Mouse (Mus musculus) CH12.LX (cell line): Measurements from ENCODE around the gene Klk11. TPM values are rescaled to one million over a fixed set of nuclear protein-coding genes. Genes with fewer than 3 reads are reported as not detected.

Experiments
- DNase-seq: peaks from one replicate; pipeline ENCODE4 v3.0.0-alpha.2; 2013; ENCODE audit errors: extremely low read depth
- H3K27ac ChIP-seq: 2 replicates; pipeline ENCODE4 v1.5.1; 2012; ENCODE audit warnings: low read depth, mild to moderate bottlenecking, control low read depth, moderate library complexity; ENCODE audit not compliant: insufficient read depth
- H3K27me3 ChIP-seq: replicated peaks from 2 replicates; pipeline ENCODE3; 2012; ENCODE audit warnings: inconsistent platforms
- H3K36me3 ChIP-seq, 2 experiments: replicated peaks in 1 of 2; 2 replicates each; pipeline versions ENCODE3 to v1.6.1; 2012; ENCODE audit warnings: inconsistent platforms in 1 of 2, low read length in 1 of 2, mild to moderate bottlenecking in 1 of 2, mixed read lengths in 1 of 2, moderate library complexity in 1 of 2; ENCODE audit not compliant: control insufficient read depth in 1 of 2, insufficient read depth in 1 of 2
- H3K4me1 ChIP-seq, 2 experiments: 2 replicates each; pipeline ENCODE4 v1.6.1; 2012; ENCODE audit warnings: inconsistent platforms in 1 of 2, moderate library complexity in 1 of 2; ENCODE audit not compliant: insufficient read depth in 2 of 2, control insufficient read depth in 1 of 2
- H3K4me2 ChIP-seq: 2 replicates; pipeline ENCODE4 v1.6.1; 2012; ENCODE audit warnings: low read depth, mild to moderate bottlenecking, control low read depth; ENCODE audit not compliant: poor library complexity, insufficient read depth, severe bottlenecking
- H3K4me3 ChIP-seq, 3 experiments: fragments of 150-350 bp in 1 of 3; sonication (generic) in 1 of 3; replicated peaks in 1 of 3; 2 replicates each; pipeline versions ENCODE3 to v1.5.1; 2011 to 2012; ENCODE audit warnings: low read depth in 2 of 3, low read length in 2 of 3, mild to moderate bottlenecking in 2 of 3, moderate library complexity in 2 of 3, control low read depth in 1 of 3, improper control_type of control experiment in 1 of 3, inconsistent platforms in 1 of 3, mixed read lengths in 1 of 3; ENCODE audit not compliant: poor library complexity in 1 of 3
- H3K79me2 ChIP-seq: replicated peaks from 2 replicates; pipeline ENCODE4 v1.6.1; 2012; ENCODE audit warnings: mild to moderate bottlenecking, moderate library complexity; ENCODE audit not compliant: control insufficient read depth, poor library complexity, insufficient read depth, severe bottlenecking; ENCODE audit errors: extremely low read depth
- H3K9ac ChIP-seq: 2 replicates; pipeline ENCODE4 v1.6.1; 2012; ENCODE audit warnings: low read depth, mild to moderate bottlenecking, control low read depth, moderate library complexity; ENCODE audit not compliant: insufficient read depth
- H3K9me3 ChIP-seq: replicated peaks from 2 replicates; pipeline ENCODE3; 2012; ENCODE audit warnings: low read length, inconsistent platforms, mixed read lengths
- CHD2 ChIP-seq: IDR thresholded peaks from 2 replicates; pipeline ENCODE4 v1.6.1; 2011; ENCODE audit warnings: low read length, improper control_type of control experiment
- E2F4 ChIP-seq: IDR thresholded peaks from 2 replicates; pipeline ENCODE4 v1.6.1; 2011; ENCODE audit warnings: low read depth, low read length, improper control_type of control experiment; ENCODE audit not compliant: insufficient replicate concordance
- ELF1 ChIP-seq: IDR thresholded peaks from 2 replicates; pipeline ENCODE4 v1.6.1; 2014; ENCODE audit warnings: low read depth, mild to moderate bottlenecking, inconsistent platforms, low read length, improper control_type of control experiment
- ETS1 ChIP-seq: conservative IDR thresholded peaks from 2 replicates; pipeline ENCODE4 v1.6.1; 2012; ENCODE audit warnings: low read depth, mild to moderate bottlenecking, inconsistent platforms, low read length, improper control_type of control experiment, moderate library complexity
- IRF4 ChIP-seq: IDR thresholded peaks from 2 replicates; pipeline ENCODE4 v1.6.1; 2014; ENCODE audit warnings: low read depth, mild to moderate bottlenecking, inconsistent platforms, low read length, improper control_type of control experiment
- JUN ChIP-seq: IDR thresholded peaks from 2 replicates; pipeline ENCODE4 v1.6.1; 2011; ENCODE audit warnings: low read depth, mild to moderate bottlenecking, low read length, improper control_type of control experiment, moderate library complexity; ENCODE audit not compliant: insufficient read depth
- KAT2A ChIP-seq: IDR thresholded peaks from 2 replicates; pipeline ENCODE4 v1.6.1; 2012; ENCODE audit warnings: low read length, improper control_type of control experiment, inconsistent platforms; ENCODE audit not compliant: insufficient replicate concordance
- NELFE ChIP-seq: IDR thresholded peaks from 2 replicates; pipeline ENCODE4 v1.6.1; 2011; ENCODE audit warnings: low read depth, low read length, improper control_type of control experiment
- NRF1 ChIP-seq: IDR thresholded peaks from 2 replicates; pipeline ENCODE4 v1.6.1; 2014; ENCODE audit warnings: low read depth, mild to moderate bottlenecking, inconsistent platforms, low read length, improper control_type of control experiment, moderate library complexity
- RAD21 ChIP-seq: IDR thresholded peaks from 2 replicates; pipeline ENCODE4 v1.6.1; 2011; ENCODE audit warnings: low read depth, mild to moderate bottlenecking, low read length, improper control_type of control experiment, moderate library complexity
- SIN3A ChIP-seq: IDR thresholded peaks from 2 replicates; pipeline ENCODE4 v1.6.1; 2012; ENCODE audit warnings: low read length, improper control_type of control experiment, inconsistent platforms
- TBP ChIP-seq: conservative IDR thresholded peaks from 2 replicates; pipeline ENCODE4 v1.6.1; 2011; ENCODE audit warnings: low read depth, low read length, improper control_type of control experiment
- USF2 ChIP-seq: conservative IDR thresholded peaks from 2 replicates; pipeline ENCODE4 v1.6.1; 2011; ENCODE audit warnings: low read depth, low read length, improper control_type of control experiment
- ZMIZ1 ChIP-seq: IDR thresholded peaks from 2 replicates; pipeline ENCODE4 v1.6.1; 2012; ENCODE audit warnings: low read depth, mild to moderate bottlenecking, inconsistent platforms, low read length, improper control_type of control experiment
- dilution Hi-C: fragments of 300-500 bp; cut with MboI; formaldehyde crosslinking; loops from 2 replicates; pipeline ENCODE4 v1.14.3; 2020; ENCODE audit warnings: low sequenced_read_pairs; ENCODE audit not compliant: extremely low pct_unique_long_range_greater_than_20kb, extremely low pct_ligation_motif_present
- in situ Hi-C: fragments of 300-500 bp; cut with MboI; formaldehyde crosslinking; loops from 3 replicates; pipeline ENCODE4 v1.14.3; 2019; ENCODE audit warnings: low sequenced_read_pairs, low pct_ligation_motif_present, low pct_unique_long_range_greater_than_20kb, mixed read lengths
- polyA plus RNA-seq: library from polyadenylated mRNA; unstranded; fragments of >175 nt; gene quantifications from 2 replicates; pipeline ENCODE4 v1.2.1, GENCODE M21; 2012; ENCODE audit warnings: low read depth; ENCODE audit not compliant: insufficient read length
- total RNA-seq, 2 experiments: library from RNA; depleted of rRNA; stranded (reverse); fragments of 300-350 nt in 1 of 2; fragments of >200 nt in 1 of 2; gene quantifications; 2 replicates each; pipeline ENCODE4 v1.2.3; 2012 to 2014

Gene Klk11
- total and polyA plus RNA-seq, 3 experiments, result not detected

DNA sequence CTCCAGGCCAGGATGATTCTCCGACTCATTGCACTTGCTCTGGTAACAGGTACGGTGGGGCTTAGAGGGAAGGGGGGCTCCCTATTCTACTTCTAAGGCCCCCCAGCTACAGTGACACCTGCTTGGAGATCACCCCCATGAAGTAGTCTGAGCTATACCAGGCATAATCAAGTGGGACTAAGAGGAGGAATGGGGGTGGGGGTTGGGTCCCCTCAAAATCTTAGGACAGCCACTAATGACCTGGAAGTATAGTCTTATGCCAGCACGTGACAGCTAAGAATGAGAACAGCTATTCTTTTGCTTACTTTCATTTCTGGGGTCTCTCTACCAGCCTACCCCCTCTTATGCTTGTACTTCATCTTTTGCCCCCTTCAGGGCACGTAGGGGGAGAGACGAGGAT, 2.1 kb downstream of the Klk11 start:
- H3K4me1 ChIP-seq, result no peaks in the 10 kb centered on the region
- H3K9ac ChIP-seq, result no peak overlapping the region
- H3K4me3 ChIP-seq, result no peak overlapping the region
- no peaks in the 10 kb centered on the region for H3K79me2 ChIP-seq
- H3K9me3 ChIP-seq, result no peaks in the 10 kb centered on the region
- H3K27me3 ChIP-seq, result peaks cover 90% of the 10 kb centered on the region
- no peaks in the 10 kb centered on the region for H3K36me3 ChIP-seq
- no peak for DNase-seq
- no peak overlapping the region for H3K27ac ChIP-seq
- no peak overlapping the region for H3K4me2 ChIP-seq
- in situ Hi-C loops, result loop anchor here (25.0 kb wide), 1 partner anchor 289 kb away; the partner anchor contains the start of gene Iglon5
- TF ChIP-seq TBP (no peak), KAT2A (no peak), E2F4 (no peak), CHD2 (no peak), ETS1 (no peak), ELF1 (no peak), RAD21 (no peak), USF2 (no peak), IRF4 (no peak), ZMIZ1 (no peak), NELFE (no peak), SIN3A (no peak), JUN (no peak)
- dilution Hi-C loops, result no loop called here

DNA sequence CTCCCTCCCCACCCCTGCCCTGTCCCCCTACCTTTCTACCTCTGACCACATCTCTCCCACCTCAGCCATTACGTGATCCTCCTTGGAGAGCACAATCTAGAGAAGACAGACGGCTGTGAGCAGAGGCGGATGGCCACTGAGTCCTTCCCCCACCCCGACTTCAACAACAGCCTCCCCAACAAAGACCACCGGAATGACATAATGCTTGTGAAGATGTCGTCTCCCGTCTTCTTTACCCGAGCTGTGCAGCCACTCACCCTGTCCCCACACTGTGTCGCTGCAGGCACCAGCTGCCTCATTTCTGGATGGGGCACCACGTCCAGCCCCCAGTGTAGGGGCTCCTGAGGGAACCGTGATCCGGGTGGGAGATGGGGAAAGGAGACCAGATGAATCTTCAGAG, 3.0 kb downstream of the Klk11 start:
- Histone ChIP-seq H3K9ac (no peak overlapping the region), H3K9me3 (no peaks in the 10 kb centered on the region), H3K4me1 (peaks cover 2 to 3% of the 10 kb centered on the region in 2 experiments; a peak in 1 of 4 replicates), H3K27ac (no peak overlapping the region), H3K79me2 (no peaks in the 10 kb centered on the region), H3K4me3 (no peak overlapping the region), H3K27me3 (peaks cover 92% of the 10 kb centered on the region), H3K36me3 (no peaks in the 10 kb centered on the region), H3K4me2 (no peak overlapping the region)
- no peak for DNase-seq
- TF ChIP-seq ELF1 (no peak), IRF4 (no peak), NELFE (no peak), ETS1 (no peak), KAT2A (no peak), NRF1 (no peak)
- dilution Hi-C loops, result no loop called here
- in situ Hi-C loops, result loop anchor here (25.0 kb wide), 1 partner anchor 290 kb away; the partner anchor contains the start of gene Iglon5
